Mouse (Mus musculus) adrenal gland, postnatal 10 days (tissue): ENCODE measurements at regions not wholly inside any gene's neighbourhood (a gene's known extent, or its start where the extent isn't known, plus 50 kb on each side); places are given as distances from the start of the nearest gene placed in this dataset.
"Not testable (repeated sequence)": the region's sequence is repeated elsewhere in the genome, so short reads cannot be mapped to it uniquely, and the experiment has no call there.

Source experiments
- DNase-seq: peaks from one replicate; pipeline ENCODE4 v3.0.0; 2021; ENCODE audit warnings: mixed read lengths

GRCm38 (mm10) chr1:47299311-47299710 is 406.7 kb upstream of the Slc39a10 start:
- no peak for DNase-seq

GRCm38 (mm10) chr1:47285639-47286038 is 393.0 kb upstream of the Slc39a10 start:
- no peak for DNase-seq

- DNase-seq: no peak
Observed at GRCm38 (mm10) chr1:47278321-47279020, 385.8 kb upstream of the Slc39a10 start.

- peak; percentile 14 for DNase-seq
Observed at GRCm38 (mm10) chr1:47277839-47278238, 385.2 kb upstream of the Slc39a10 start.

GRCm38 (mm10) chr1:47272131-47272530 is 379.5 kb upstream of the Slc39a10 start:
- no peak for DNase-seq

DNA sequence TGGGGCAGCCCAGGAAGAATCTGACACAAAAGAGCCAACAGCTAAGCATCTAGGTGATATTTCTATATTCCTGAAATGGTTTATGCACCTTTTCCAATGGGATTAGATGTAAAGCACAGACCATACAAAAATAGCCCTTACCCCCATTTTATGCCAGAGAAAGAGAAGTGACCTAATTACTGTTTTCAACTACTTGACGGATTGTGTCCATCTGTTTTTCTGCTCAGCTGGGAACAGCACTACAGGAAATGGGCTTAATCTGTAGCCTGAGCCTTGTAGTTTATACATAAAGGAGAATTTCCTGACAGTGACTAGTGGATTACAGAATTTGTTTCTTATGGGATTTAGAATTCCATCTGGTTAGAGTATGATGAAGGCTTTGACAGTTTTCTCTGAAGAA is 371.0 kb upstream of the Slc39a10 start:
- no peak for DNase-seq

- DNase-seq: no peak
Observed at GRCm38 (mm10) chr1:47261505-47262130, 369.0 kb upstream of the Slc39a10 start.

GRCm38 (mm10) chr1:47250706-47251105 is 358.1 kb upstream of the Slc39a10 start:
- DNase-seq: not testable (repeated sequence)

- no peak for DNase-seq
Observed at GRCm38 (mm10) chr1:47217088-47217487, 324.4 kb upstream of the Slc39a10 start.

DNA sequence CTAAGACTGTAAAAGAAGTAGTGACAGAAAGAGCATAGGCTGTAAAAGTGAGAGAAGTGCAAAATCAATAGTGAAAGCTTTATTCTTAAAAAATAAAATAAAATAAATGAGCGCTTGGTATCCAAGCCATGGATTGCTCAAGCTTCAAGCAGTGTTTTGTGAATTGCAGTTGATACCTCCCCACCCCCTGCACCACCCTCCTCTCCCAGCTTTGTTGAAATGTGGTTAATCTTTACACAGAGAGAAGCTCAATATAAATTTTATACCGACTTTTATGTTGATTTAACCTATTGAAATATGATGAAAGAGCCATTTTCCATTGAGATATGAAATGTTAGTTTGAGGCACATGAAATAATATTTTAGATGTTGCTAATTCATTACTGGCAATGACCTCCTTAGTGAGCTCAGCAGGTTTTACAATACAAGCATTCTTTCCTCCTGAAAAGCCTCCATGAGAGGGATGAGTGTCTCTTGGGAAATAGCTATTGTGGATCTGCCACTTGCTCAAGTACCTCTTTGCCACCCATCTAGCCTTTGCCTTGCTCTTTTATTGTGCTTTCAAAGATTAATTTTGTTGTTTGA is 323.9 kb upstream of the Slc39a10 start:
- DNase-seq: no peak

DNA sequence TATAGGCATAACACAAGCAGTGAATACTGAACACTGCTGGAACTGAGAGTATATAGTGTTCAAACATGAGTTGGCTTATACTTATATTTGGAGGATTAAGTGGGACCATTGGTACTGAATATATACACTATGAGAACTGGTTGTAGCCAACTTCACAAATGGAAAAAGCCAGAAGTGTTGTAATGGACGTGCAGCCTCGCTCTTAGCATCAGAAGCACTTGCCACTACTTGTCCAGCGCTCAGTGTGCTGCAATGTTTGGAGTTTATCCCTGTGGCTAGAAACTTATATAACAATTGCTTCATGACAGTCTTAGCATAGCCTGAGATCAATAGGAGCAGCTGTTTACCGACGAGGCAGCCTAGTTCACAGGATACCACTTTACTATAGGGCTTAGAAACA is 320.8 kb upstream of the Slc39a10 start:
- DNase-seq: no peak

DNA sequence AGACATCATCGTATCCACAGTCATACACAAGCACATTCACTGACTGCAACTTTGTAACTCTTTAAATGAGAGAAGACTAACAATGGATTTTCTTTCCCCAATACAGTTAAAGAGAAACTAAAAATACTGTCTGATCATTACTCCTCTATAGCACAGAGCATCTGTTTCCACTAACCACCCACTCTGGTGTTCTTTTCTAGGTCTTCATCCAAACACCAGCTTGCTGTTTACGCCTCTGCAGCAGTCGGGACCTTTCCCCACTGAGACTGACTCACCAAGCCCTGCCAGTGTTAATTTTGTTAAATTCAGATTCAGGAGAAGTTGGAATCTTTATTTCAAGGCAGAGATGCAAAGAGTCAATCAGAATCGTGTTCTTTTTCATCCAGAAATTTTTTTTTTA is 300.3 kb upstream of the Slc39a10 start:
- no peak for DNase-seq

- DNase-seq: no peak
Observed at GRCm38 (mm10) chr1:47164417-47164816, 271.8 kb upstream of the Slc39a10 start.

DNA sequence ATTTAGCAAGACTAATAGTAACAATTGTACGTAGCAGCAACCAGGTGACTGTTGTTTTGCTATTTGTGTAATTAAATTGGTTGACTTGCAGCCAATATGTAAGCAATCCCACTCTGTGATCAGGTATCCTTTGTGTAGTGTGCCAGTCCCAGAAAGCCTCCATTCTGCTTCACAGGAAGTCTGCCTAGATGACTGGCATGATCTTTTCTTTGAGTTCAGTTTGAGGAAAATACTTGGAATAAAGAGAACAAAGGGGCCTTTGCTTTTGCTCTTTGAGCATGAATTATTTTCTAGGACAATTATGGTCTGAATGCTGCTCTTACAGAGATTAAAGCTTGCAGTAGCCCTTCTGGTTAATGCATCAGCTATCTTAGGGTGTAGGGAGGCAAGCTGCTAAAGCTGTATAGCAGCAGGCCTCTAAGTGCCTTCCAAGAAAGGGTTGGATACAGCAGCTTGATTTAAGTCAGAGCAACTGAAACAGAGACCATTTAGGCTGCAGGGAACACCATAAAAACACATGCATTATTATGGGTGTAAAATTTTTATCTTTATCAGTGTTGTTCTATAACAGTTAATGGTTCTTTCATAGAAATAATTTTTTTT is 271.3 kb upstream of the Slc39a10 start:
- no peak for DNase-seq

GRCm38 (mm10) chr1:47130031-47130430 is 237.4 kb upstream of the Slc39a10 start:
- not testable (repeated sequence) for DNase-seq

- no peak for DNase-seq
Observed at GRCm38 (mm10) chr1:47119636-47120035, 227.0 kb upstream of the Slc39a10 start.

- DNase-seq: not testable (repeated sequence)
Observed at GRCm38 (mm10) chr1:47116681-47117080, 224.0 kb upstream of the Slc39a10 start.

- no peak for DNase-seq
Observed at GRCm38 (mm10) chr1:47112494-47112893, 219.8 kb upstream of the Slc39a10 start.

GRCm38 (mm10) chr1:47104055-47104454 is 211.4 kb upstream of the Slc39a10 start:
- no peak for DNase-seq

DNA sequence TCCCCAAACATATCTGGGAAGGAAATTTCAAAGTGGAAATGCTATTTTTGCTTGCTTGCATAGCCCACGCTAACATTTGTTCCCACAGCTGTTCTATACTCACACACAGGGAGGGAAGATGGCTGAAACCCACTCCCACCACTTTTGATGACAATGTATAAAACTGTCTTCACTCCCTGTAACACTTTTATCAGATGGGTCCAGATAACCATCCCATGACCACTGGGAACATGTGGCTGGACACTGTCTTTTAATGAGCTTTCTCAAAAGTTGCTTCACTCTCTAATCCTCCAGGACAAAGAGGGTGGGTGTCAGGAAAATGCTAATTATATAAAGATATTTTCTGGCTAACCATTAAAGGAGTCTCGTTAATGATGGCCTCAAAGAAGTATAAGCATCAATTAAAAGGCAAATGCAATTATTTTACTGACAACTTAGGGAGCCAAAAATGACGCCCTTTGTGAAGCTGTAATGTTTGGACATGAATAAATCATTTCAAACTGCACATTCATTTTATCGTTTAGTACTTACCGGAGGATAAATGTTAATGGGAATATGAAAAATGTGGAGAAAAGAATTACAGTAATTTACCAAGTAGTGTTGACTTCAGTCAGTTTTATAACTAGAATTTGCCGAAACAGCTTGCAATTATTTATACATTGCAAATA is 210.8 kb upstream of the Slc39a10 start:
- DNase-seq: no peak

DNA sequence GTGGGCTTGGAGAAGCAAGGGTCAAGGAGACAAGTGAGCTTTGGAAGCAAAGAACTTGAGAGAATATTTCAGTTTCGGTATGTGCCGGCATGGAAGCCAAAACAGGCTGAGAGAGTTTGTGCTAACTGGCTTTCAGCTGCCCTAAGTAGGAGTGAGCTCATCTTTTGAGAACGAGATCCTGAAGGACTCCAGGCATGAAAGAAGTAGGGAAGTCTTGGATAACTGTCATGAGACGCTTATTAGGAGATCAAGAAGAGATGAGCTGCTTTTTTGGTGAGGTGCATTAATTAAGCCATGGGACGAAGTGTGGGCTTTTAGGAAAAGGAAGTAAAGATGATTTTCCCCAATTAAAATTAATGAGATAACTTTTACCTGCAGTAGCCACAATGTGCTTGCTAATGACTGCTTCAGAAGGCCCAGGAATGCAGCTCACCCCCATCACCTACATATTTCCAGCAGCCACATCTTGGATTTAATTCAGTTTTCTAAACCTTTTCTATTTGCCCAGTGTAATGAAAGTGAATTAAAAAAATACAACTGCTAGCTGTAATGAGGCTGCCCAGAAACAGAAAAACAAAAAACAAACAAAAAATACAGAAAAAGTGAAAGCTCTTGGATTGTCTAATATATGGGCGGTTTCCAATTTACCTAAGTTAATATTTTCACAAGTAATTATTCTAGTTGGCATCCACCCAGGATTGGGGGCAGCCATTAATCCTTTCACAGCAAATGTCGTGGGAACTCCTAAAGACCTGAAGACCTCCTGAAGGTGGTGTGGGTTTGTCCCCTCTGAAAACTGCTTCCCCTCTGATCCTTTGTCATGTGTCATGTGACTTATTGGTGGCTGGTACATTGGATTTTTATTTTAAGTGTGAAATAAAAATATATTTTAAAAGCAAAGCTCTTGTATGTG is 204.7 kb upstream of the Slc39a10 start:
- no peak for DNase-seq

DNA sequence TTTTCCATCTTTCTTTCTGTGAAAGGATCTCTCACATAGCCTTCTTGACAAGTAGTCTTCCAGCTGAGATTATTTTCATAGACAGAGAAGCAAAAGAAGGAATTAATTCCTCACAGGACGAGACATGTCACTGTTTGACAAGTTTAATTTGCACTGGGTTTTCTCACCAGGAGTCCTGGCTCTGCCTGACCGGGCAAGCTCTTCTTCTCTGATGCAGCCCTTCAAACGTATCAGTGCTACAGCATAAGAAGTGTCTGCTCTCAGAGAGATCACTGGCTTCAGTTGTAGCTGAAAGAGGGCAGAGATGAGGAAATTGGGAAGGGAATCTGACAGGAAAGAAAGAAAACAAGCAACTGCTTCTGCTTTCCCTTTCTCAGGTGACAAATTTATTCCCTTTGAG is 201.8 kb upstream of the Slc39a10 start:
- DNase-seq: no peak
